Mouse (Mus musculus) cerebellum, adult 9-11 months (tissue): Measurements from ENCODE around the gene Pdpn.
A peak's percentile ranks its signal among the peaks of the same experiment; 100 is the strongest.
"Not testable (repeated sequence)": the region's sequence is repeated elsewhere in the genome, so short reads cannot be mapped to it uniquely, and the experiment has no call there.

ENCODE experiments used
- DNase-seq: peaks from one replicate; pipeline ENCODE4 v3.0.0; 2022

The Pdpn gene

GRCm38 (mm10) chr4:143299325-143300070 lies at the start of gene Pdpn:
TSS of gene Pdpn (minus strand) at chr4:143299564.
- DNase-seq, result peak; percentile 11

DNA sequence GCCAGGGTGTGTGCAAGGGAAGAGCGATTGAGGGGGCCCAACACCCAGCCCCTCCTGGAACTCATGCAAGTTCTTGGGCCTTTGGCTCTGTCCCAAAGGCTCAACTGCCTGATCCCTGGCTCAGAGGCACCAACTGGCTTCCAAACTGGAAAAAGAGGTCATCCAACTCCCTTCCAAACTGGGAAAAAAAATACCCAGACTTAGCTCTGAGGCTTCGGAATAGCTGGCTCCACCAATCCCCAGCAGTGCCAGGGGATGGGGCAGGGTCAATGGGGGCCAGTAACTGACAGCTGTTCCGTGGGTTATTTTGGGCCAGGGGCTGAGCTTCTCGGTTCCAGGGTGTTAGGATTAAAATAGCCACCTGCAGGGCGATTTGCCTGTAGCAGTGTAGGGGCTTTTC lies 49.3 kb upstream of the Pdpn start:
- DNase-seq, result peak; percentile 45

- DNase-seq, result not testable (repeated sequence)
Measured at GRCm38 (mm10) chr4:143345491-143345890, 46.1 kb upstream of the Pdpn start.

DNA sequence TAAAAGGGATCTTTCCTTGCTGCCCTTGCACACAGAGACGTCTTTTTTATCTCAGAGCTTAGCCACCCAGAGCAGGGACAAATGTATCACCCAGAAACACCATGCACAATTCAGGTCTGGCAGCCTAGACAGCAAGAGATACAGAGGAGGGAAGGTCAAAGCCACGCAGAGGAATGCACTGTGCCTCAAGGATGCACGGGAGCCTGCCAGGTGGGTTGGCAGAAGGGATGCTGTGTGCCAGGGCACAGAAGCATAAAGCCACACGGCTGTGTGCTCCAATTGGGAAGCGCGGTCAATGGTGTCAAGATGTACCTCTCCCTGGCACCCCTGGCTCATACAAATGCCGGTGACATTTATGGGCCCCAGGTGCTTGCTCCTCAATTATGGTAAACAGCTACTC lies 42.1 kb upstream of the Pdpn start:
- DNase-seq, result peak; percentile 46

GRCm38 (mm10) chr4:143339808-143340207 lies 40.4 kb upstream of the Pdpn start:
- no peak for DNase-seq

DNA sequence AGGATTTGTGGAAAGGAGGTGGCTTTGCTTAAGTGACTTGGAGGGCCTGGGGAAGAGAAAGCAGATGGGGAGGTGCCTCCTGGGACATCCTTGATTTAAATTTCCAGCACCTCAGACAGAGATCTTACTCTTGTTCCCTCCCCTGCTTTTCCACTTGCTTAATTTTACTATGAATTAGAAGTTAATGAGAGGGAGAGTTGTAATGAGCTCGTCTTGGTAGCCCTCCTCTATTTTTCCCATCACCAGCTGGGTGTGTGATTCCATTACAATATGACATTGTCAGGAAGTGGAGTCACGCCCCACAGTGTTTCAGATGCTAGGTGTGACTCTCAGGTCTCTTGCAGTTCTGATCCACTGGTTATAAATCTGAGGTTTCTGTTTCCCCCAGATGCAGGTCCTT lies 36.7 kb upstream of the Pdpn start:
- DNase-seq, result no peak

DNA sequence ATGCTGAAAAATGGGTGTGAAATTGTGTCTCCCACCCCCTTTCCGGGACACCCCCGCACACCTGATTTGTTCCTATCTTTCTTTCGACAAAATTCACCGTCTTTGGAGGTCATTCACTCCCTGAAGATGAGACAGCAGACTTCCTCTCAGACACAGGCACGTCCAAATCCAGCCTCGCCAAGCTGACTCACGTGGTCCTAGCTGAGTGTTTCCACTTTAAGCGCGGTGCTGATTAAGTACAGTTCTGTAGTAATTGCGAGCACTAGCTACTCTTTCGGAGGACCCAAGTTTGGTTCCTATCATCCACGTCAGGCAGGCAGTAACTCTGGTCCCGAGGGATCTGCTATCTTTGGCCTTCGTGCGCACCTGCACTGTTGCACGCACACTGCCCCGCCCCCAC lies 35.6 kb upstream of the Pdpn start:
- no peak for DNase-seq

- DNase-seq, result no peak
Measured at GRCm38 (mm10) chr4:143334145-143334544, 34.8 kb upstream of the Pdpn start.

GRCm38 (mm10) chr4:143331787-143332186 lies 32.4 kb upstream of the Pdpn start:
- DNase-seq, result no peak

DNA sequence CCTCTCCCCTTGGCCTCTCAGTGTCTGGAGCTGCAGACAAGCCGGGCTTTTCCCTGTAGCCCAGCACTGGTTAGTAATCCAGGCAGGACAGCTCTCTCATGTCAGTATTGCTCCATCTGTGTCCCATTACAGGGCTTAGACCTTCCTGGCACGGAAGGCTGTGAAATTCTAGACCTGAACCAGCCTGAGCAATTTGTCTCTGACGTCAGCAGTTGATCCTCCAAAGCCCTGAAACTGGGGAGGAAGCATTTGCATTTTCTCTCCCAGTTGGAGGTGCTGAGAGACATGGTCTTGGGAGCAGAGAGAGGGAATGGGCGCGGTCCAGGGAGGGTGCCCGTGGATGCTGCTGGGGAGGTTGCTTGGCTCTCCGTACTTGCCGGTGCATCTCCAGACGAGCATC lies 31.2 kb upstream of the Pdpn start:
- DNase-seq, result no peak

GRCm38 (mm10) chr4:143325625-143325941 lies 26.2 kb upstream of the Pdpn start:
- peak; percentile 68 for DNase-seq

- DNase-seq, result no peak
Measured at GRCm38 (mm10) chr4:143324925-143325624, 25.7 kb upstream of the Pdpn start.

- DNase-seq, result no peak
Measured at GRCm38 (mm10) chr4:143324176-143324924, 25.0 kb upstream of the Pdpn start.

- no peak for DNase-seq
Measured at GRCm38 (mm10) chr4:143313299-143313698, 13.9 kb upstream of the Pdpn start.

DNA sequence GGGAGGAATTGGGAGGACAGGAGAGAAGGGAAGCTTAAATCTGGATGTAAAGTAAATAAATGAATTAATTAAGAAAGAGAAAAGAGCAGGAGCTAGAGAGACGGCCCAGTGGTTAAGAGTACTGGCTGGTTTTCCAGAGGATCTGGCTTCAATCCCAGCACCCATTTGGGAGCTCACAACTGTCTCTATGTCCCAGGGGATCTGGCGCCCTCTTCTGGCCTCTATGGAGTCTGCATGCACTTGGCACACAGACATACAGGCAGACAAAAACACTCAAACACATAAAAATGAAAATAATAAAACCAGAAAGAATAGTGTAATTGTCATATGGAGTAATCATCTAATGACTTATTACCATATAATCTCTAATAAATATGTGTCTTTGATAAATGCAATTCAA lies 12.0 kb upstream of the Pdpn start:
- no peak for DNase-seq

- no peak for DNase-seq
Measured at GRCm38 (mm10) chr4:143305987-143306772, 6.8 kb upstream of the Pdpn start.

DNA sequence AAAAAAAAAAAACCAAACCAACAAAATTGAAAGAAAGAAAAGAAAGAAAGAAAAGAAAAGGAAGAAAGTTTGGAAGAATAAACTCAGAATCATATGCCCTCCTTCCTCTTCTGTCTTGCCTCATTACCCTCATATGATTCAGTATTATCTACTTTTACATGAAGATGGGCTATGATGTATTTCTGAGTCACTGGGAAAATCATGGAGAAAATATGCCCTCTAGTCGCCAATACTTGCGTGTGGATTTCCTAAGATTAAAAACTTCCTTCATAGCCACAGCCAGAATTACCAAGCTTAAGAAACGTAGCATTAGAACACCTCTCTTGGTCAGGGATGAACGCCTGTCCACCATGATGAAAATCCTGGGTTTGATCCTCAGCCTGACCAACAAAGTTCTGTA lies 5.7 kb upstream of the Pdpn start:
- no peak for DNase-seq

- no peak for DNase-seq
Measured at GRCm38 (mm10) chr4:143302279-143302890, 3.0 kb upstream of the Pdpn start.

- DNase-seq, result no peak
Measured at GRCm38 (mm10) chr4:143301875-143302274, 2.5 kb upstream of the Pdpn start.

GRCm38 (mm10) chr4:143301042-143301441 lies 1.7 kb upstream of the Pdpn start:
- no peak for DNase-seq

DNA sequence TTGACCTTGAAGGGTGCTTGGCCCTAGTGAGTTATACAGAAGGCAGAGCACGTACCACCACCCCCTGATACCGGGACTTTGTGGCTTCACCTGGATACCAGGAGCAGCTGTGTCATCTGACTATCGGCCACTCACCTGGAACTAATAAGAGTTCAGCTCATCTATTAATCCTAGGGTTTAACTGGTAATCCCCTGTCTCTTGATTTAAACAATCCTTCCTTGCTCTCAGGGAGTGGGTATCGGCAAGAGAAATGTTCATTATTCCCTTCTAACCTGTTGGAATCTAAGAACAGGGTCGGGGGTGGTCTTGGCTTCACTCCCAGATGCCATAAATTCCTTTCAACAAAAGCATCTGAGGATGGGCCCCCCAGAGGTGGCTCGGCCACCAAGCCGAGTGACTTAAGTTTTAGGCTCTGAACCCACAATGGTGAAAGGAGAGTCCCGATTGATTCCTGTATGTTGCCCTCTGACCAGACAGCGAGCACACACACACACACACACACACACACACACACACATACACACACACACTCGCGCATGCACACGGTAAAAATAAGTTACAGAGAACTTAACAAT lies 837 bp upstream of the Pdpn start:
- no peak for DNase-seq
